Mouse (Mus musculus) skeletal muscle tissue, adult 2 months (tissue): Measurements from ENCODE around the gene Samhd1.
A peak's percentile ranks its signal among the peaks of the same experiment; 100 is the strongest.
"Not testable (repeated sequence)": the region's sequence is repeated elsewhere in the genome, so short reads cannot be mapped to it uniquely, and the experiment has no call there.

Experiments
- DNase-seq: peaks from one replicate; pipeline ENCODE4 v3.0.0-alpha.2; 2012; ENCODE audit warnings: low read depth, low spot score

Gene Samhd1

GRCm38 (mm10) chr2:157135014-157135413 is at the start of gene Samhd1:
Samhd1 (minus strand) TSS chr2:157135265.
- peak; percentile 97 for DNase-seq

- no peak for DNase-seq
Measured at GRCm38 (mm10) chr2:157178167-157178566, 43.1 kb upstream of the Samhd1 start.

DNA sequence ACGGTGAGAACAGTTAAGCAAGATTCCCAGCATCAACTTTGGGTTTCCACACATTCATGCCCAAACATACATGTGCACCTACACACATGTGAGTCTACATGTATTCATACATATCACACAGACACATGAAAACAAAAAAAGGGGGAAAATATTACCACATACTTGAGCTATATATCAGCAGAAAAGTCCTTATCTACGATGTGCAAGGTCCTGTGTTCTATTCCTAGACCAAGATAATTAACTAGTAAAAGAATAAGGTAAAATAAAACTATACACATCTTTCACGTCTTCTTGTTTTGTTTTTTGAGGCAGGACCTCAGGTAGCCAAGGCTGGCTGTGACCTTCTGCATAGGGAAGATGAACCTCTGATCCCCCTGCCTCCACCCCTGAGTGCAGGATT is 41.2 kb upstream of the Samhd1 start:
- no peak for DNase-seq

GRCm38 (mm10) chr2:157174416-157174815 is 39.4 kb upstream of the Samhd1 start:
- no peak for DNase-seq

- DNase-seq = no peak
Measured at GRCm38 (mm10) chr2:157173555-157173954, 38.5 kb upstream of the Samhd1 start.

DNA sequence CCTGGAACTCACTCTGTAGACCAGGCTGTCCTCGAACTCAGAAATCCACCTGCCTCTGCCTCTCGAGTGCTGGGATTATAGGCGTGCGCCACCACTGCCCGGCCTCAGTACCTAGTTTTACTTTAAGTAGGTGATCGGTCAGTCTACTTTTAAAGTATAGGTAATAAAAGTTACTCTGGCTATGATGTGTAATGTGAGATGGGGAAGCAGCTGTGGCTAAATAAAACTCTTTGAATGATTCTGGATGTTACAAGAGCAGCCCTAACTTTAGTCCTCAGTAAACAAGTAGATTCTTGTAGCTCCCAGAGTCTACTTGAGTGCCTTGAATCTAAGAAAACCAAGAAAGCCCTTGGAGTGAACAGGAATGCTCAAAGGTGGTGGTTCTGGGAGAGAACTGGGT is 37.9 kb upstream of the Samhd1 start:
- peak; percentile 75 for DNase-seq

GRCm38 (mm10) chr2:157170626-157171025 is 35.6 kb upstream of the Samhd1 start:
- DNase-seq = no peak

GRCm38 (mm10) chr2:157170166-157170565 is 35.1 kb upstream of the Samhd1 start:
- DNase-seq = peak; percentile 30

DNA sequence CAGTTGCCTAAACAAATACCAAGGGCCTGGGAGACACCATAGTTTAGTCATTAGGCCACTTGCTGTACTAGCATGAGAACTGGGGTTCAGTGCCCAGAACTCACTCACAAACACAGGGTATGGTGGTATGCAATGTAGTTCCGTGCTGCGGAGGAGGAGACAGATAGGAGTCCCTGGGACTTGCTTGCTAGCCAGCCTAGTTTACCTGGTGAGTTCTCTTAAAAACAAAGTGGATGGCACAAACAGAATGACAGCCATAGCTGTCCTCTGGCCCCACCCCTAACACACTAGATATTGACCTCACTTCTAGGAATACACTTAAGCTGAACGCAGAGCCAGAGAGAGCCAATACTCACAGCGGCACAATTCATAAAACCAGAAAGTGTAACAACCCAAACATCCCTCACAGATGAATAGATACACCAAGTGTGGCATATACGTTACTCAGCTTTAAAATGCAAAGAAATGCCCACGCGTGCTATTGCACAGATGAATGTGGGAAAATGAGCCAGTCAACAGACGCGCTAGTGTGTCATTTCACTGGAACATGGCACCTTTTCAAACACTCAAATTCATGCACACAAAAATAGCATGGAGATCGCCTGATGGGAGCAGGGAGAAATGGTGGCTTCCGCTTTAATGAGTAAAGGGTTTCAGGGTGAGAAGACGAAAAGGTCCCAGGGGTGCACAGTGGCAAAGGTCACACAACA is 31.5 kb upstream of the Samhd1 start:
- no peak for DNase-seq

DNA sequence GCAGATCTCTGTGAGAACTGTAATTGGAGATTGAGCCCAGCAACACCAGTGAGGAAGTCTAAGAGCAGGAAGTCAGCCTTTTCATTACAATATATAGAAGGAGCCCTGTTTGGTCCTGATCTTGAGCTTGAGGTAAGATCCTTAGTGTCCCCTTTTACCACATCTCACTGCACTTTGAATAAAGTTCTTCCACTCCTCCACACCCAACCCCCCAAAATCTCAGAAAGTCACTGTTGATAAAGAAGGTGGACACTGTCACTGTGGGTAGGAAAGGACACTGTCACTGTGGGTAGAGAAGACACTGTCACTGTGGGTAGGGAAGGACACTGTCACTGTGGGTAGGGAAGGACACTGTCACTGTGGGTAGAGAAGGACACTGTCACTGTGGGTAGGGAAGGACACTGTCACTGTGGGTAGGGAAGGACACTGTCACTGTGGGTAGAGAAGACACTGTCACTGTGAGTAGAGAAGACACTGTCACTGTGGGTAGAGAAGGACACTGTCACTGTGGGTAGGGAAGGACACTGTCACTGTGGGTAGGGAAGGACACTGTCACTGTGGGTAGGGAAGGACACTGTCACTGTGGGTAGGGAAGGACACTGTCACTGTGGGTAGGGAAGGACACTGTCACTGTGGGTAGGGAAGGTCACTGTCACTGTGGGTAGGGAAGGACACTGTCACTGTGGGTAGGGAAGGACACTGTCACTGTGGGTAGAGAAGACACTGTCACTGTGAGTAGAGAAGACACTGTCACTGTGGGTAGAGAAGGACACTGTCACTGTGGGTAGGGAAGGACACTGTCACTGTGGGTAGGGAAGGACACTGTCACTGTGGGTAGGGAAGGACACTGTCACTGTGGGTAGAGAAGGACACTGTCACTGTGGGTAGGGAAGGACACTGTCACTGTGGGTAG is 30.5 kb upstream of the Samhd1 start:
- not testable (repeated sequence) for DNase-seq

DNA sequence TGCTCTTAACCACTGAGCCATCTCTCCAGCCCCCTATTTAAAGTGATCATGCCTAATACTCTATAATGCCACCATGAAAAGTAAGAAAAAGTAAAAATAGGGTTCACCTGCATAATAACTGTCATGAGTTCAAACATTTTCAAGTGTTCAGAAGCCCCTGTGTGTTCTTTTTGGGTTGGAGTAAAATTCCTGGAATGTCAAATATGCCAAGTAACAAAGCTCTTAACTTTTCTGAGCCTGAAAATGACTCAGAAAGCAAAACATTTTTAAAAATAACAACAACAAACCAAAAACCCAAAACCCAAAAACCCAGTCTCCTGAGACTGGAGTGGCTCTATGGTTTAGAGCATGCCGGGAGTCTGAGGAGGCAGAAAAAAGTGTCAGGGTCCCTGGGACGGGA is 29.0 kb upstream of the Samhd1 start:
- DNase-seq = no peak

DNA sequence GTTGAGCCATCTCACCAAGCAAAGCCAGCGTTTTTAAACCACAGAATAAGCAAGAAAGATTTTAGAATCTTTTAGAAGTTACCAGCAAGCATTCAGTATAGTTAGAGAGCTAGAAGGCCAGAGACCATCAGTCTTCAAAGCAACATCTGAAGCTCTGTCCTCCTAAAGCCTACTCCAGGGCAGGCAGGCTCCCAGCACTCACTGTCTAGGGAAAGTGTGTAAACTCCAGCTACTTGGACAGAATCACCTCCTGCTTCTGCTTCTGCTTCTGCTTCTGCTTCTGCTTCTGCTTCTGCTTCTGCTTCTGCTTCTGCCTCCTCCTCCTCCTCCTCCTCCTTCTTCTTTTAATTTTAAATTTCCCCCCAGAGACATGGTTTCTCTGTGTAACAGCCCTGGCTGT is 21.0 kb upstream of the Samhd1 start:
- no peak for DNase-seq

- no peak for DNase-seq
Measured at GRCm38 (mm10) chr2:157153235-157153634, 18.2 kb upstream of the Samhd1 start.

- no peak for DNase-seq
Measured at GRCm38 (mm10) chr2:157148417-157148816, 13.4 kb upstream of the Samhd1 start.

- DNase-seq = no peak
Measured at GRCm38 (mm10) chr2:157147397-157148020, 12.4 kb upstream of the Samhd1 start.

GRCm38 (mm10) chr2:157145173-157145572 is 10.1 kb upstream of the Samhd1 start:
- DNase-seq = no peak

- no peak for DNase-seq
Measured at GRCm38 (mm10) chr2:157144132-157144531, 9.1 kb upstream of the Samhd1 start.

GRCm38 (mm10) chr2:157141962-157142361 is 6.9 kb upstream of the Samhd1 start:
- DNase-seq = no peak

- DNase-seq = no peak
Measured at GRCm38 (mm10) chr2:157139251-157139802, 4.3 kb upstream of the Samhd1 start.

GRCm38 (mm10) chr2:157138808-157139207 is 3.7 kb upstream of the Samhd1 start:
- no peak for DNase-seq

- DNase-seq = no peak
Measured at GRCm38 (mm10) chr2:157137959-157138731, 3.1 kb upstream of the Samhd1 start.
